Mouse (Mus musculus) lung, postnatal 14 days (tissue): Measurements from ENCODE around the gene Grid2.
"Not testable (repeated sequence)": the region's sequence is repeated elsewhere in the genome, so short reads cannot be mapped to it uniquely, and the experiment has no call there.

Experiments
- DNase-seq: peaks from one replicate; pipeline ENCODE4 v3.0.0; 2021

The Grid2 gene

GRCm38 (mm10) chr6:63255826-63256555 is at the start of gene Grid2:
Gene Grid2, plus strand, starts transcription at chr6:63255876.
- DNase-seq: peak; percentile 0

GRCm38 (mm10) chr6:63250738-63251137 is 4.9 kb upstream of the Grid2 start:
- no peak for DNase-seq

- DNase-seq: peak; percentile 4
These were observed 1.1 kb downstream of the Grid2 start for GRCm38 (mm10) chr6:63256556-63257405.

GRCm38 (mm10) chr6:63257406-63257845 is 1.8 kb downstream of the Grid2 start:
- peak; percentile 8 for DNase-seq

- DNase-seq: no peak
These were observed 2.2 kb downstream of the Grid2 start for GRCm38 (mm10) chr6:63257876-63258275.

GRCm38 (mm10) chr6:63259764-63260163 is 4.1 kb downstream of the Grid2 start:
- no peak for DNase-seq

GRCm38 (mm10) chr6:63284419-63284818 is 28.7 kb downstream of the Grid2 start:
- no peak for DNase-seq

GRCm38 (mm10) chr6:63342438-63343004 is 86.8 kb downstream of the Grid2 start:
- no peak for DNase-seq

GRCm38 (mm10) chr6:63347015-63347414 is 91.3 kb downstream of the Grid2 start:
- no peak for DNase-seq

GRCm38 (mm10) chr6:63381061-63381611 is 125.5 kb downstream of the Grid2 start:
- DNase-seq: no peak

- no peak for DNase-seq
These were observed 146.0 kb downstream of the Grid2 start for GRCm38 (mm10) chr6:63401698-63402097.

- DNase-seq: no peak
These were observed 161.9 kb downstream of the Grid2 start for GRCm38 (mm10) chr6:63417534-63417933.

- no peak for DNase-seq
These were observed 177.1 kb downstream of the Grid2 start for GRCm38 (mm10) chr6:63432751-63433150.

GRCm38 (mm10) chr6:63448175-63448574 is 192.5 kb downstream of the Grid2 start:
- DNase-seq: no peak

- DNase-seq: no peak
These were observed 226.5 kb downstream of the Grid2 start for GRCm38 (mm10) chr6:63482141-63482540.

- DNase-seq: no peak
These were observed 259.3 kb downstream of the Grid2 start for GRCm38 (mm10) chr6:63515016-63515415.

GRCm38 (mm10) chr6:63515957-63516356 is 260.3 kb downstream of the Grid2 start:
- no peak for DNase-seq

GRCm38 (mm10) chr6:63531751-63532150 is 276.1 kb downstream of the Grid2 start:
- DNase-seq: no peak

- no peak for DNase-seq
These were observed 277.2 kb downstream of the Grid2 start for GRCm38 (mm10) chr6:63532901-63533300.

- DNase-seq: no peak
These were observed 292.1 kb downstream of the Grid2 start for GRCm38 (mm10) chr6:63547741-63548140.

- DNase-seq: not testable (repeated sequence)
These were observed 313.1 kb downstream of the Grid2 start for GRCm38 (mm10) chr6:63568741-63569140.

- no peak for DNase-seq
These were observed 335.0 kb downstream of the Grid2 start for GRCm38 (mm10) chr6:63590681-63591080.

- no peak for DNase-seq
These were observed 353.9 kb downstream of the Grid2 start for GRCm38 (mm10) chr6:63609570-63609969.
